Mouse (Mus musculus) midbrain, embryonic 11.5 days (tissue): Measurements from ENCODE around the gene Gm13101. TPM values are rescaled to one million over a fixed set of nuclear protein-coding genes. Genes with fewer than 3 reads are reported as not detected.

Experiments
- polyA plus RNA-seq: library from polyadenylated mRNA; unstranded; fragments of >200 nt; fragmentation: Nextera tagmentation; extraction: Ambion mirVana; gene quantifications from 2 replicates; pipeline ENCODE4 v1.2.1, GENCODE M21; 2014

Gm13101 gene
- polyA plus RNA-seq, 1 experiment from 2014 or later = not detected

Other genes starting within 250 kb of the Gm13101 start
- gene Gm13078, start 247.5 kb downstream of the Gm13101 start, polyA plus RNA-seq = not detected in 2 replicates
- gene Gm13023, start 177.6 kb downstream of the Gm13101 start, polyA plus RNA-seq = not detected in 2 replicates
- not detected in 2 replicates for gene Gm13084, start 150.9 kb downstream of the Gm13101 start, polyA plus RNA-seq
- gene Gm13103, start 120.5 kb downstream of the Gm13101 start, polyA plus RNA-seq = not detected in 2 replicates
- not detected in 2 replicates for gene Pramef6, start 66.6 kb downstream of the Gm13101 start, polyA plus RNA-seq
- gene Pramef25, start 15.9 kb downstream of the Gm13101 start, polyA plus RNA-seq = not detected in 2 replicates
- not detected in 2 replicates for gene Pramef17, start 27.4 kb upstream of the Gm13101 start, polyA plus RNA-seq
- gene Pramel4, start 92.2 kb upstream of the Gm13101 start, polyA plus RNA-seq = not detected in 2 replicates
- gene Gm13102, start 139.5 kb upstream of the Gm13101 start, polyA plus RNA-seq = not detected in 2 replicates
- not detected in 2 replicates for gene Oog3, start 195.7 kb upstream of the Gm13101 start, polyA plus RNA-seq
- not detected in 2 replicates for gene Oog2, start 223.8 kb upstream of the Gm13101 start, polyA plus RNA-seq
- not detected in 2 replicates for gene C87977, start 246.4 kb upstream of the Gm13101 start, polyA plus RNA-seq